8 mouse cellular contexts compared by ENCODE assay signal in the genomic region with DNA sequence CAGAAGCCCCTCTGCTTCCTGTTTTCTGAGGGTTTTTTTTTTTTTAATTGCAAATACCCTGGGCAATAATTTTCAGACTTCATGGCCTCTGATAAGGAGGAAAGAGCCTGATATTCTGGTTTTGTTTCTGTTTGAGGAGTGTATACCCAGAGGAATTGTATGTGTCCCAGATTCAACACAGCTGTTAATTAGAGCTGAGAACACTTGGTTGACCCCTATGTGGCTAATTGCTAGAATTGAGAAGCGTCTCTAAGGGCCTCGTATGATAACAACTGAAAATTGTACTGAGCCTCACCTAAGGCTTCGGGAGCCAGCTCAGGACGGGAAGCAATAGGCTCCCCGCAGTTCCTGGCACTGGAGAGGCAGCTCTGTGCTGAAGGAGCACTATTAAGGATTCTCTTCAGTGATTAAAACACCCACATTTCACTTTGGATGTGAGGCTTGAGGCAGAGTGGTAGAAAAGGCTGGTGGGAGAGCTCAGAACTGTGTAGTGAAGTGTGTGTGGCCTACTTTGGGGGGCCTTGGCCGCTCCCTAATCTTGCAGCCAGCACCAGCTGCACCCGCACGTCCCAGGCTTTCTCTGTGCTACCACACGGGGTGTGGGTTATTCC. TPM values are rescaled to one million over a fixed set of nuclear protein-coding genes. Genes with fewer than 3 reads are reported as not detected.
A peak's percentile ranks its signal among the peaks of the same experiment; 100 is the strongest.
DNase-seq lines count a peak whose midpoint lies in the region; ATAC-seq and TF ChIP-seq lines count a peak whose summit lies in the region.

No protein-coding gene starts in this region.

- no peaks in the 10 kb centered on the region for H3K27me3 ChIP-seq in lung, postnatal 0 days (replicated peaks; ENCODE audit: insufficient read depth, low read length)
- no peaks in the 10 kb centered on the region for H3K27me3 ChIP-seq in limb, embryonic 12.5 days

- H3K4me2 ChIP-seq in lung, postnatal 0 days (replicated peaks; ENCODE audit: low read depth, low read length), result no peak overlapping the region; the same call in 1 of the 2 replicates
- peak overlapping the region; percentile 42; the same call in 1 of the 2 replicates for H3K4me2 ChIP-seq in limb, embryonic 12.5 days

- H3K9ac ChIP-seq in lung, postnatal 0 days (replicated peaks; ENCODE audit: low read depth), result no peak overlapping the region
- no peak overlapping the region for H3K9ac ChIP-seq in limb, embryonic 12.5 days (replicated peaks)

- WGBS in lung, postnatal 0 days, result 34% methylated on average over 9 of the region's 9 CpGs
- WGBS in limb, embryonic 12.5 days, result 19% methylated on average over 9 of the region's 9 CpGs

- TF ChIP-seq CTCF in lung, postnatal 0 days (IDR thresholded peaks at IDR 0.05), result no peak

- peak; percentile 20 to 24 for DNase-seq in cerebellum, adult 18-20 months
- no peak for DNase-seq in lung, postnatal 0 days (ENCODE audit: low spot score)
- no peak for DNase-seq in lung, postnatal 10 days
- no peak for DNase-seq in adipocyte (ENCODE audit: low spot score)
- no peak for DNase-seq in spleen, postnatal 4 days (ENCODE audit: low spot score in 2 of 2)
- no peak for DNase-seq in ovary, adult 18-20 months (ENCODE audit: low spot score)

- no peak for TF ChIP-seq EP300 in lung, postnatal 0 days (IDR thresholded peaks at IDR 0.05)

- no peak overlapping the region for H3K4me3 ChIP-seq in lung, postnatal 0 days (ENCODE audit: low read depth, low read length)
- H3K4me3 ChIP-seq in limb, embryonic 12.5 days (replicated peaks), result no peak overlapping the region

- H3K36me3 ChIP-seq in lung, postnatal 0 days (ENCODE audit: insufficient read depth, low read length), result no peaks in the 10 kb centered on the region
- no peaks in the 10 kb centered on the region for H3K36me3 ChIP-seq in limb, embryonic 12.5 days

- 0 out of 2 replicates have a peak overlapping the region, but pooled peaks have one; percentile 43 for H3K27ac ChIP-seq in lung, postnatal 0 days (ENCODE audit: low read length)
- H3K27ac ChIP-seq in limb, embryonic 12.5 days, result peak overlapping the region; percentile 72

- H3K4me1 ChIP-seq in lung, postnatal 0 days (ENCODE audit: insufficient read depth, low read depth, low read length), result peaks cover 8% of the 10 kb centered on the region; the same call in 1 of the 2 replicates
- peaks cover 28% of the 10 kb centered on the region for H3K4me1 ChIP-seq in limb, embryonic 12.5 days (replicated peaks)

- ATAC-seq in cerebellum, adult (ENCODE audit: insufficient number of reproducible peaks, low FRiP score, low TSS enrichment), result no peak
- ATAC-seq in lung, postnatal 0 days, result no peak
- peak; percentile 46; the same call in 1 of the 2 replicates for ATAC-seq in limb, embryonic 12.5 days (ENCODE audit: insufficient number of reproducible peaks, insufficient read depth, low FRiP score, low TSS enrichment, low read depth)

- no peaks in the 10 kb centered on the region for H3K9me3 ChIP-seq in lung, postnatal 0 days (ENCODE audit: low read length)
- no peaks in the 10 kb centered on the region for H3K9me3 ChIP-seq in limb, embryonic 12.5 days

RNA-seq across cellular contexts. Expression of a gene that starts 46.8 kb away (rescaled TPM):
- polyA plus RNA-seq in lung, postnatal 0 days (2015; fragmentation: Nextera tagmentation; extraction: Ambion mirVana), result 9.6 and 12.4 TPM in 2 replicates
- polyA plus RNA-seq in limb, embryonic 12.5 days (2016; fragmentation: Nextera tagmentation; extraction: Ambion mirVana), result 9.6 and 11.3 TPM in 2 replicates

Comparison
In these comparisons a context has a peak if more than half of its experiments do, and no peak if none do; other contexts are left out.
1. DNase-seq: peak in cerebellum, adult 18-20 months (2 of 2); none in lung, postnatal 0 days (single experiment), lung, postnatal 10 days (single experiment), adipocyte (single experiment), spleen, postnatal 4 days (0 of 2) and ovary, adult 18-20 months (single experiment).